Mouse (Mus musculus) heart, embryonic 11.5 days (tissue): ENCODE results near the gene Olfr1104. TPM values are rescaled to one million over a fixed set of nuclear protein-coding genes. Genes with fewer than 3 reads are reported as not detected.

ENCODE experiments used
- ATAC-seq: fragments of 200-750 bp; cut with Nextera tagmentation; replicated peaks from 2 replicates; pipeline ENCODE4 v1.8.0; 2017; ENCODE audit warnings: moderate library complexity; ENCODE audit not compliant: insufficient number of reproducible peaks, low FRiP score, low TSS enrichment
- H3K27ac ChIP-seq: fragments of 300-500 bp; sonication (generic); 2 replicates; pipeline ENCODE4 v1.5.1; 2014; ENCODE audit warnings: mild to moderate bottlenecking, low read depth, low read length
- H3K27me3 ChIP-seq: fragments of 300-500 bp; sonication (generic); 2 replicates; pipeline ENCODE4 v1.6.1; 2014; ENCODE audit warnings: mild to moderate bottlenecking, low read length, mixed read lengths; ENCODE audit not compliant: control insufficient read depth, insufficient read depth
- H3K36me3 ChIP-seq: fragments of 300-500 bp; sonication (generic); 2 replicates; pipeline ENCODE4 v1.6.1; 2014; ENCODE audit warnings: mild to moderate bottlenecking, low read length, moderate library complexity, mixed read lengths; ENCODE audit not compliant: control insufficient read depth, insufficient read depth
- H3K4me1 ChIP-seq: fragments of 300-500 bp; sonication (generic); 2 replicates; pipeline ENCODE4 v1.6.1; 2014; ENCODE audit warnings: low read length; ENCODE audit not compliant: control insufficient read depth, insufficient read depth
- H3K4me2 ChIP-seq: fragments of 300-500 bp; sonication (generic); 2 replicates; pipeline ENCODE4 v1.6.1; 2014; ENCODE audit warnings: mild to moderate bottlenecking, moderate library complexity
- H3K4me3 ChIP-seq: fragments of 300-500 bp; sonication (generic); 2 replicates; pipeline ENCODE4 v1.5.1; 2014; ENCODE audit warnings: low read depth, low read length
- H3K9ac ChIP-seq: fragments of 300-500 bp; sonication (generic); 2 replicates; pipeline ENCODE4 v1.6.1; 2014; ENCODE audit warnings: mild to moderate bottlenecking, low read depth, low read length, moderate library complexity
- H3K9me3 ChIP-seq: fragments of 300-500 bp; sonication (generic); replicated peaks from 2 replicates; pipeline ENCODE4 v1.6.1; 2016; ENCODE audit warnings: low read length; ENCODE audit not compliant: control insufficient read depth
- WGBS: fragments of 180-500 bp; shearing (Covaris S2); extraction: QIAGEN DNeasy Blood & Tissue Kit; methylation state at CpG from one replicate; pipeline ENCODE4 v1.1.7; 2014; ENCODE audit not compliant: insufficient replicate concordance; 5-methylcytosine and 5-hydroxymethylcytosine counted together
- polyA plus RNA-seq: library from polyadenylated mRNA; unstranded; fragments of >200 nt; fragmentation: Nextera tagmentation; extraction: Ambion mirVana; gene quantifications from 2 replicates; pipeline ENCODE4 v1.2.1, GENCODE M21; 2014

Gene Olfr1104
- not detected in 2 replicates for polyA plus RNA-seq

DNA sequence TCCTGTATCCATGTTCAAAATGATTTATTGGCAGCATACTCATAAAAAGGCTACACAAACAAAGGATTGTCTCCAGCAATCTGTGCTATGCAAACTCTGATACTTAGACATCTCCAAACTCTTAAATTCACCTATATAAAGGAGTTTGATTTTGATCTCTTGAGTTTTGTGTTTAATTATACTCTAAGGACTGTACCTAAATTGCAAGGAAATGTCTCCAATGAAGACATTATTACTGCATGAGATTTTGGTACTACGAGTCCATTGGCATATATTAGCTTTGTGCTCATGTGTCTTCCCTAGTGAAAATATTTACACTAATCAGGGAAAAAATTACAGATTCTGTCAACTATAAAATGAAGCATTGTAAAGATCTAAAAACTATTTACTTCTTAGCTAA, at the start of gene Olfr1104:
TSS of gene Olfr1104 (minus strand) at position 101 of the 400 bp plus-strand sequence.
- WGBS = 83% methylated on average over 1 of the region's 1 CpGs

DNA sequence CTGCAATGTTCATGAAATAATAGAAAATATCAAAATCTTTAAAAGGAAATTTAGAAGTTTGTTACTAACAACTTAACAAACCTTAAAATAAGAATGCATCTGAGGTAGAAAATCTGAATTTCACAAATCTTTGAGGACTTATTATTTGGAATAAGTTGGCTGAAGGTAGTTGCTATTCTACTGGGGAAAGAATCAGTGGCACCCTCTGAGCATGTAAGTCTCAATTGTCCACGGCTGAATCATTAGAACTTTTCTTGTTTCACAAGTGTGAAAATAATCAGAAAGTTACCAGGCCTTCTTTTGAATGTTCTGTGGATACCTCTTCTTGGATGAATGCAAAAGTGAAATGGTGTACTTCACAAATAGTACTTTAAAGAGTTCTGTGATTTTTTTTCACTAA, 48.8 kb upstream of the Olfr1104 start, which contains the start of gene Olfr1107:
TSS of gene Olfr1107 (minus strand) at position 101 of the 400 bp plus-strand sequence.
- ATAC-seq = no peak
- Histone ChIP-seq H3K4me2 (no peak within 1 kb of the TSS), H3K4me3 (no peak within 1 kb of the TSS), H3K4me1 (no peaks in the 10 kb centered on the region), H3K9ac (no peak within 1 kb of the TSS), H3K27ac (no peak within 1 kb of the TSS), H3K36me3 (no peaks in the 10 kb centered on the region), H3K27me3 (no peaks in the 10 kb centered on the region), H3K9me3 (no peaks in the 10 kb centered on the region)
- WGBS = 77% methylated on average over 1 of the region's 1 CpGs

More for the DNA sequence above, at the start of gene Olfr1104:
- no peak for ATAC-seq
- no peaks in the 10 kb centered on the region for H3K36me3 ChIP-seq
- H3K9me3 ChIP-seq = no peaks in the 10 kb centered on the region
- H3K4me3 ChIP-seq = no peak within 1 kb of the TSS
- H3K4me2 ChIP-seq = no peak within 1 kb of the TSS
- H3K27me3 ChIP-seq = no peaks in the 10 kb centered on the region
- H3K9ac ChIP-seq = no peak within 1 kb of the TSS
- H3K27ac ChIP-seq = no peak within 1 kb of the TSS
- H3K4me1 ChIP-seq = no peaks in the 10 kb centered on the region

DNA sequence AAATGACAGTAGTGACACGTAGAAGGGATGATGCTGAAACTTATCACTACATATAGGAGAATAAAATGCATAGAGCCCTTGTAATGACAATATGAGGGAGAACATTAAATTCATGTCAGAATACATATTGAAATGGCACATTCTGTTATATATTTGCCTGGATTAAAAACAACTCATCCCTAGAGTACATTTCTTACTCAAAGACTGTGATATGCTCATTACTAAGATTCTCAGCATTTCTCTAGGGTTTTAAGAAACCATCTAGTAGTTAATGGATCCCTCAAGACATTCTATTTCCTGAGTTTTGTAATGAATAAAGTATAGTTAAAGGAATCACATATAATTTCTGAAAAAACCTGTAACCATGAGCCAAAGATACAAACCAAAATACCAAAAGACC, 25.3 kb upstream of the Olfr1104 start, which contains the start of gene Olfr1106:
TSS of gene Olfr1106 (minus strand) at position 101 of the 400 bp plus-strand sequence.
- Histone ChIP-seq H3K36me3 (no peaks in the 10 kb centered on the region), H3K9me3 (no peaks in the 10 kb centered on the region), H3K27ac (no peak within 1 kb of the TSS), H3K4me1 (no peaks in the 10 kb centered on the region), H3K27me3 (no peaks in the 10 kb centered on the region), H3K9ac (no peak within 1 kb of the TSS), H3K4me2 (no peak within 1 kb of the TSS), H3K4me3 (no peak within 1 kb of the TSS)
- 67% methylated on average over 1 of the region's 1 CpGs for WGBS
- no peak for ATAC-seq

DNA sequence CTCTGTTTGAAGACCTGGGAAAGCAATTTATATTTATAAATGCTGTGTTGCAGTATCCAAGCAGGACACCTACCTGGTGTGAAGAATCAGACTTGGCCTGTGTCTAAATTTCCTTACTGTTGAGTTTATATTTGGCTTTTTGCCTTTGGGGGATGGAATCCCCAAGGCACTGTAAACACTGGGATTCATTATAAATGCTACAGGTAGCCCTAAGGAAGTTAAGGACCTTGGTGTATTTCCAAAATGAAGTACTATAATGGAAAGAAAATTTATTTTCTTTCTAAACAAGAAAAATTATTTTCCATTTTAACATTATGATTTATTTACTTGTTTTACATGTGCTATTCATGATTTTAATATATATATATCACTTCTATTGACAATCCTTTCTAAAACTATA, 9.6 kb upstream of the Olfr1104 start, which contains the start of gene Olfr1105:
TSS of gene Olfr1105 (minus strand) at position 101 of the 400 bp plus-strand sequence.
- H3K36me3 ChIP-seq = no peaks in the 10 kb centered on the region
- no peak within 1 kb of the TSS for H3K9ac ChIP-seq
- H3K4me2 ChIP-seq = no peak within 1 kb of the TSS
- no peak for ATAC-seq
- H3K27me3 ChIP-seq = no peaks in the 10 kb centered on the region
- no peak within 1 kb of the TSS for H3K27ac ChIP-seq
- no peaks in the 10 kb centered on the region for H3K9me3 ChIP-seq
- no peak within 1 kb of the TSS for H3K4me3 ChIP-seq
- no peaks in the 10 kb centered on the region for H3K4me1 ChIP-seq

DNA sequence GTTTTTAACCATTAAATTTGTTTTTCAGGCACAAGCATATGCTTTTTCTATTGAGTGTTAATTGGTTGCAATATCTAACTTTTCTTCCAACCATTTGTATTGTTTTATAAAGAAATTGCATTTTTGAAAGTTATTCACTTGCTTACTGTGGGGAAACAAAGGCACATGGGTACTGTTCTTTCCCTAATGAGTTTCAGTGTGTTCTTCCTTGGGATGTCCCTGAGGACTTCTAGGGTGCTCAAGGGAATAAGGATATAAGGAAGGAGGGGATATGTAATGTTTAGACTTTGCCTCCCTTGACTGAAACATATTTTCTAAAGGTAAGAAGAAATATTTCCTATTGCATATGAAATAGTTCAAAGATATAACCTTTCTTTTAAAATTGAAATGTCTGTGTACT, 28.8 kb downstream of the Olfr1104 start, which contains the start of gene Olfr1102:
TSS of gene Olfr1102 (plus strand) at position 301 of the 400 bp plus-strand sequence.
- no peaks in the 10 kb centered on the region for H3K36me3 ChIP-seq
- H3K9me3 ChIP-seq = no peaks in the 10 kb centered on the region
- no peaks in the 10 kb centered on the region for H3K27me3 ChIP-seq
- H3K4me2 ChIP-seq = no peak within 1 kb of the TSS
- no peak within 1 kb of the TSS for H3K9ac ChIP-seq
- H3K4me1 ChIP-seq = no peaks in the 10 kb centered on the region
- H3K27ac ChIP-seq = no peak within 1 kb of the TSS
- no peak for ATAC-seq
- no peak within 1 kb of the TSS for H3K4me3 ChIP-seq

DNA sequence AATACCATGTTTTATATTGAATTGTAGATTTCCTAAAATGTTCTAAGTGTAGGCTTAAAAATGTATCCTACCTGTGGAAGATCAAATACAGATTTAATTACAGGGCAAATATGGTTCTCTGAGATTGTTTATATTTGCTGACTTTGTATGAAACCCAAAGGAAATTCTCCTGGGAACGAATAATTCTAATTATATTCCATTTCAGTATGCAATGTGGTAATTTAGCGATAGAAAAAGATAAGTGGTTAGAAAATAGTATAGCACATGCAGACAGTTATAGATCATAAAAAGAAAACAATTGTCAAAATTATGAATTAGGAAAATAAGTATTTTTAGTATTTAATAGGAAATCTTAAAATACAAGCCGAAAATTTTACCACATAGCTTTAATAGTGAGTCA, 35.8 kb downstream of the Olfr1104 start, which contains the start of gene Olfr1101:
TSS of gene Olfr1101 (minus strand) at position 101 of the 400 bp plus-strand sequence.
- Histone ChIP-seq H3K9ac (no peak within 1 kb of the TSS), H3K4me1 (no peaks in the 10 kb centered on the region), H3K27ac (no peak within 1 kb of the TSS), H3K9me3 (no peaks in the 10 kb centered on the region), H3K36me3 (no peaks in the 10 kb centered on the region), H3K27me3 (no peaks in the 10 kb centered on the region), H3K4me3 (no peak within 1 kb of the TSS), H3K4me2 (no peak within 1 kb of the TSS)
- 78% methylated on average over 3 of the region's 3 CpGs for WGBS
- no peak for ATAC-seq

DNA sequence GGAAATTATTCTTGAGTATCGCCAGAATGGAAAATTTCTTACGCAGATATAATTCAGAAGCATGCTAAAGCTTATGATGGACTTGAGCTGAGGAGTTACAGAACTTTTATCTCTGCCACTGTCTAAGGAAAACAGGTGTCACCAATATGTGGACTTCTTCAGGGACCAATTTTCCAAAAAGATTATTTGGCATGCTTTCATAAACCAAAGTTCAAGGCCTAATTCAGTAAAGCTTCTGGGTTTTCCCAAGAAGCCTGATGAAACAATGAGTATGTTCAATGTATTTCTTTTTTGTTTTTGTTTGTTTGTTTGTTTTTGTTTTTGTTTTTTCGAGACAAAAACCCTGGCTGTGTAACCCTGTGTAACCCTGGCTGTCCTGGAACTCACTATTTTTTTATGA, 47.0 kb downstream of the Olfr1104 start, which contains the start of gene Olfr1100:
TSS of gene Olfr1100 (minus strand) at position 101 of the 400 bp plus-strand sequence.
- H3K9me3 ChIP-seq = no peaks in the 10 kb centered on the region
- ATAC-seq = no peak
- 73% methylated on average over 3 of the region's 3 CpGs for WGBS

More for the DNA sequence above, 47.0 kb downstream of the Olfr1104 start, which contains the start of gene Olfr1100:
- H3K27me3 ChIP-seq = no peaks in the 10 kb centered on the region
- no peaks in the 10 kb centered on the region for H3K4me1 ChIP-seq
- H3K36me3 ChIP-seq = no peaks in the 10 kb centered on the region
- no peak within 1 kb of the TSS for H3K27ac ChIP-seq
- H3K4me2 ChIP-seq = no peak within 1 kb of the TSS
- no peak within 1 kb of the TSS for H3K4me3 ChIP-seq
- no peak within 1 kb of the TSS for H3K9ac ChIP-seq

Other genes starting within 250 kb of the Olfr1104 start
- not detected in 2 replicates for gene Olfr1093, start 244.6 kb downstream of the Olfr1104 start, polyA plus RNA-seq
- not detected in 2 replicates for gene Olfr141, start 217.1 kb downstream of the Olfr1104 start, polyA plus RNA-seq
- gene Olfr1094, start 202.4 kb downstream of the Olfr1104 start, polyA plus RNA-seq = not detected in 2 replicates
- not detected in 2 replicates for gene Olfr1095, start 175.4 kb downstream of the Olfr1104 start, polyA plus RNA-seq
- not detected in 2 replicates for gene Gm13723, start 152.3 kb downstream of the Olfr1104 start, polyA plus RNA-seq
- not detected in 2 replicates for gene Olfr1097, start 134.9 kb downstream of the Olfr1104 start, polyA plus RNA-seq
- not detected in 2 replicates for gene Olfr1098, start 102.5 kb downstream of the Olfr1104 start, polyA plus RNA-seq
- not detected in 2 replicates for gene Olfr1099, start 66.4 kb downstream of the Olfr1104 start, polyA plus RNA-seq
- not detected in 2 replicates for gene Olfr1100, start 47.1 kb downstream of the Olfr1104 start, polyA plus RNA-seq
- not detected in 2 replicates for gene Olfr1101, start 35.9 kb downstream of the Olfr1104 start, polyA plus RNA-seq
- not detected in 2 replicates for gene Olfr1102, start 28.7 kb downstream of the Olfr1104 start, polyA plus RNA-seq
- not detected in 2 replicates for gene Olfr1105, start 9.5 kb upstream of the Olfr1104 start, polyA plus RNA-seq
- gene Olfr1106, start 25.2 kb upstream of the Olfr1104 start, polyA plus RNA-seq = not detected in 2 replicates
- not detected in 2 replicates for gene Olfr1107, start 48.7 kb upstream of the Olfr1104 start, polyA plus RNA-seq
- not detected in 2 replicates for gene Olfr1109, start 68.9 kb upstream of the Olfr1104 start, polyA plus RNA-seq
- not detected in 2 replicates for gene Olfr259, start 87.5 kb upstream of the Olfr1104 start, polyA plus RNA-seq
- not detected in 2 replicates for gene Olfr1110, start 113.2 kb upstream of the Olfr1104 start, polyA plus RNA-seq
- not detected in 2 replicates for gene Olfr1111, start 125.5 kb upstream of the Olfr1104 start, polyA plus RNA-seq
- not detected in 2 replicates for gene Olfr1112, start 160.7 kb upstream of the Olfr1104 start, polyA plus RNA-seq
- not detected in 2 replicates for gene Olfr1113, start 181.9 kb upstream of the Olfr1104 start, polyA plus RNA-seq
- not detected in 2 replicates for gene Olfr1115, start 220.9 kb upstream of the Olfr1104 start, polyA plus RNA-seq
- not detected in 2 replicates for gene Olfr1116, start 240.5 kb upstream of the Olfr1104 start, polyA plus RNA-seq